Mouse (Mus musculus) right cerebral cortex, adult 18-20 months (tissue): ENCODE results near the gene Mrpl16.

ENCODE experiments used
- DNase-seq: peaks from one replicate; pipeline ENCODE4 v3.0.0; 2022; ENCODE audit warnings: mixed read lengths

Mrpl16 gene

GRCm38 (mm10) chr19:11770205-11770892, at the start of gene Mrpl16:
Mrpl16 (plus strand) TSS chr19:11770391.
- DNase-seq = peak; percentile 89

- DNase-seq = no peak
Measured at GRCm38 (mm10) chr19:11723870-11724269, 46.3 kb upstream of the Mrpl16 start.

- DNase-seq = no peak
Measured at GRCm38 (mm10) chr19:11724275-11724674, 45.9 kb upstream of the Mrpl16 start.

GRCm38 (mm10) chr19:11725915-11726314, 44.3 kb upstream of the Mrpl16 start:
- no peak for DNase-seq

- DNase-seq = no peak
Measured at GRCm38 (mm10) chr19:11727304-11727703, 42.9 kb upstream of the Mrpl16 start.

GRCm38 (mm10) chr19:11730278-11730677, 39.9 kb upstream of the Mrpl16 start:
- DNase-seq = no peak

GRCm38 (mm10) chr19:11736455-11736854, 33.7 kb upstream of the Mrpl16 start:
- no peak for DNase-seq

GRCm38 (mm10) chr19:11745680-11746079, 24.5 kb upstream of the Mrpl16 start:
- no peak for DNase-seq

- DNase-seq = no peak
Measured at GRCm38 (mm10) chr19:11747298-11747697, 22.9 kb upstream of the Mrpl16 start, which contains the start of gene Gif. Gif (plus strand) TSS chr19:11747554.

GRCm38 (mm10) chr19:11765059-11765458, 5.1 kb upstream of the Mrpl16 start:
- DNase-seq = no peak

GRCm38 (mm10) chr19:11766413-11766812, 3.8 kb upstream of the Mrpl16 start:
- no peak for DNase-seq

- no peak for DNase-seq
Measured at GRCm38 (mm10) chr19:11768163-11768562, 2.0 kb upstream of the Mrpl16 start.

GRCm38 (mm10) chr19:11769257-11769920, 802 bp upstream of the Mrpl16 start:
- DNase-seq = no peak

- DNase-seq = peak; percentile 38
Measured at GRCm38 (mm10) chr19:11777191-11777865, 7.1 kb downstream of the Mrpl16 start.

- no peak for DNase-seq
Measured at GRCm38 (mm10) chr19:11785409-11786154, 15.4 kb downstream of the Mrpl16 start.

- no peak for DNase-seq
Measured at GRCm38 (mm10) chr19:11787826-11788225, 17.6 kb downstream of the Mrpl16 start.

GRCm38 (mm10) chr19:11788876-11789275, 18.7 kb downstream of the Mrpl16 start:
- DNase-seq = no peak

GRCm38 (mm10) chr19:11791825-11792224, 21.6 kb downstream of the Mrpl16 start:
- no peak for DNase-seq

GRCm38 (mm10) chr19:11793741-11794359, 23.7 kb downstream of the Mrpl16 start:
- no peak for DNase-seq

GRCm38 (mm10) chr19:11794447-11794846, 24.3 kb downstream of the Mrpl16 start:
- DNase-seq = no peak

- DNase-seq = no peak
Measured at GRCm38 (mm10) chr19:11800531-11801315, 30.5 kb downstream of the Mrpl16 start.

- DNase-seq = no peak
Measured at GRCm38 (mm10) chr19:11804423-11804822, 34.2 kb downstream of the Mrpl16 start.
